8 mouse cellular contexts compared by ENCODE assay signal in genomic region chr9:36768156-36769047, GRCm38 (mm10). TPM values are rescaled to one million over a fixed set of nuclear protein-coding genes. Genes with fewer than 3 reads are reported as not detected.
DNase-seq lines count a peak whose midpoint lies in the region; ATAC-seq and TF ChIP-seq lines count a peak whose summit lies in the region.

No protein-coding gene starts in this region.

- no peaks in the 10 kb centered on the region for H3K9me3 ChIP-seq in G1E (replicated peaks)
- no peaks in the 10 kb centered on the region for H3K9me3 ChIP-seq in megakaryocyte, embryonic 14.5 days

- peaks cover 13% of the 10 kb centered on the region for H3K4me1 ChIP-seq in G1E (ENCODE audit: insufficient read depth, low read depth, low read length)
- H3K4me1 ChIP-seq in megakaryocyte, embryonic 14.5 days: peaks cover 14% of the 10 kb centered on the region

- H3K27me3 ChIP-seq in G1E (ENCODE audit: insufficient read depth, low read length): no peaks in the 10 kb centered on the region
- H3K27me3 ChIP-seq in megakaryocyte, embryonic 14.5 days (replicated peaks): no peaks in the 10 kb centered on the region

- peaks cover 14% of the 10 kb centered on the region for H3K36me3 ChIP-seq in G1E (replicated peaks)
- H3K36me3 ChIP-seq in megakaryocyte, embryonic 14.5 days (replicated peaks; ENCODE audit: low read length): peaks cover 19% of the 10 kb centered on the region

- no peak for TF ChIP-seq CTCF in G1E (IDR thresholded peaks at IDR 0.05; ENCODE audit: low read depth, low read length)

- DNase-seq in 416B (ENCODE audit: low read depth) (peak; percentile 48), G1E (ENCODE audit: low spot score) (no peak)
- DNase-seq in cerebellum, postnatal 10 days: peak; percentile 52 to 69
- DNase-seq in gastrocnemius, postnatal 25 days: peak; percentile 53
- DNase-seq in kidney, postnatal 10 days: peak; percentile 62
- peak; percentile 21 to 29 for DNase-seq in spleen, postnatal 14 days (ENCODE audit: low spot score in 2 of 2)

- peak overlapping the region; percentile 100 for H3K4me3 ChIP-seq in G1E (ENCODE audit: low read depth, low read length)
- peak overlapping the region; percentile 100 for H3K4me3 ChIP-seq in megakaryocyte, embryonic 14.5 days (replicated peaks)

- no peak for ATAC-seq in G1E (ENCODE audit: extremely low read depth, insufficient number of reproducible peaks, low FRiP score, poor library complexity, severe bottlenecking)
- no peak for ATAC-seq in activated CD4-positive, CD25-positive, alpha-beta regulatory T cell, adult 4 months

RNA-seq across cellular contexts. Expression of gene Stt3a, which starts 0.9 kb away (rescaled TPM):
- total RNA-seq in G1E (2014; fragmentation: Nextera tagmentation) (463 and 533 TPM in 2 replicates), G1E (2017) (565 and 862 TPM in 2 replicates)
- 2.2 and 7.1 TPM in 2 replicates for polyA plus RNA-seq in G1E (2012)
- 10 to 100 TPM; 36.9 TPM for total RNA-seq in gastrocnemius, postnatal 25 days (2021)
- 2.3 TPM in 2 replicates for polyA plus RNA-seq in megakaryocyte, embryonic 14.5 days (2012; ENCODE audit: insufficient read depth, low replicate concordance)
- polyA plus RNA-seq in activated CD4-positive, CD25-positive, alpha-beta regulatory T cell, adult 4 months (2017; shearing (Covaris generic)): 100 to 1,000 TPM; 173 to 230 TPM

RNA-seq across cellular contexts. Expression of gene Ei24, which starts 28.8 kb away (rescaled TPM):
- total RNA-seq in G1E (2014; fragmentation: Nextera tagmentation) (54.2 and 63.3 TPM in 2 replicates), G1E (2017) (44.6 and 47.3 TPM in 2 replicates)
- 32.2 and 39.9 TPM in 2 replicates for polyA plus RNA-seq in G1E (2012)
- total RNA-seq in gastrocnemius, postnatal 25 days (2021): 10 to 100 TPM; 69.5 to 72.2 TPM
- polyA plus RNA-seq in megakaryocyte, embryonic 14.5 days (2012; ENCODE audit: insufficient read depth, low replicate concordance): 17.8 and 23.7 TPM in 2 replicates
- 10 to 100 TPM; 12.0 to 15.3 TPM for polyA plus RNA-seq in activated CD4-positive, CD25-positive, alpha-beta regulatory T cell, adult 4 months (2017; shearing (Covaris generic))

RNA-seq across cellular contexts. Expression of gene Chek1, which starts 41.5 kb away (rescaled TPM):
- total RNA-seq in G1E (2014; fragmentation: Nextera tagmentation) (45.7 and 74.2 TPM in 2 replicates), G1E (2017) (59.8 and 78.7 TPM in 2 replicates)
- polyA plus RNA-seq in G1E (2012): 3.1 TPM in 2 replicates
- under 1 TPM; 0.46 to 0.78 TPM for total RNA-seq in gastrocnemius, postnatal 25 days (2021)
- polyA plus RNA-seq in megakaryocyte, embryonic 14.5 days (2012; ENCODE audit: insufficient read depth, low replicate concordance): 0.20 TPM in 1 of 2 replicates, not detected in the other
- 10 to 100 TPM; 10.5 to 11.3 TPM for polyA plus RNA-seq in activated CD4-positive, CD25-positive, alpha-beta regulatory T cell, adult 4 months (2017; shearing (Covaris generic))

RNA-seq across cellular contexts. Expression of gene Fez1, which starts 53.3 kb away (rescaled TPM):
- total RNA-seq in G1E (2014; fragmentation: Nextera tagmentation) (not detected in 2 replicates), G1E (2017) (0.12 and 0.44 TPM in 2 replicates)
- not detected in 2 replicates for polyA plus RNA-seq in G1E (2012)
- total RNA-seq in gastrocnemius, postnatal 25 days (2021): 1 to 10 TPM; 3.1 to 3.6 TPM
- polyA plus RNA-seq in megakaryocyte, embryonic 14.5 days (2012; ENCODE audit: insufficient read depth, low replicate concordance): not detected in 2 replicates
- not detected for polyA plus RNA-seq in activated CD4-positive, CD25-positive, alpha-beta regulatory T cell, adult 4 months (2017; shearing (Covaris generic))

Comparison
In these comparisons a context has a peak if more than half of its experiments do, and no peak if none do; other contexts are left out.
1. RNA of gene Stt3a, which starts 0.9 kb away (polyA plus RNA-seq): 173 to 230 TPM in activated CD4-positive, CD25-positive, alpha-beta regulatory T cell, adult 4 months; 2.2 to 7.1 TPM in G1E and 2.3 TPM in megakaryocyte, embryonic 14.5 days; every median in the first group is over 10 times any median in the second.